In the genomic region with DNA sequence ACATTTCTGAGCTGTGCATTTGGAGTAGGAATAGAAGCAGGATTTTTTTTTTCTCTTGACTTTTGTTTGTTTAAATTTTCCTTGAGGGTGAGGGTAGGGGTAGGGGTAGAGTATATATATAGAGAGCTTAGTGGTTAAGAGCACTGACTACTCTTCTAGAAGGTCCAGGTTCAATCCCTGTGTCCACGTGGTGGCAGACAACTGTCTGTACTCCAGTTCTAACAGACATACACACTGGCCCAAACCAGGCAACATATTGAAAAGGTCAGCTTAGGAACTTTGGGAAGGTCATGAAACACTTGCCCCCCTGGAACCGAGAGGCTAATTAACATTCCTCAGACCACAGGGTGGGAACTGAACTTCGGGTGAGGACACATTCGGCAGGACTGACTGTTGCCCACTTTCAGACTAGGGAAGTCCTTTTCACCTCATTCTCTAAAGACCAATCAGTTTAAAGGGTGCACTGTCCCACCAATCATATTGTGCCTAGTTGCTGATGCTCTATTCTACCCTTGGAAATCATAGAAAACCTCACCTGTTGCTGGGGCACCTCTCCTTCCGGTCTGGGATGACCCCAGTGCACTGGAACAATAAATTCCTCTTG, we compare ENCODE assay signal across 12 mouse cellular contexts. TPM values are rescaled to one million over a fixed set of nuclear protein-coding genes. Genes with fewer than 3 reads are reported as not detected.
DNase-seq lines count a peak whose midpoint lies in the region; ATAC-seq lines count a peak whose summit lies in the region.
"Had no signal": no experiment of that assay in that cellular context is flagged by ENCODE, and none has a peak within 500 bp of the region (broad histone marks: within the 10 kb centered on the region; RNA-seq: fewer than 3 reads in every experiment).

No protein-coding gene starts in this region.

- DNase-seq in forebrain, embryonic 14.5 days (ENCODE audit: low spot score): no peak
- no peak for DNase-seq in hindbrain, embryonic 11.5 days (ENCODE audit: low spot score)
- DNase-seq in frontal cortex, adult 2 months (ENCODE audit: extremely low spot score in 1 of 2, low spot score in 1 of 2): no peak
- DNase-seq in gastrocnemius, postnatal 14 days: no peak
- no peak for DNase-seq in kidney, adult 8-10 months
- DNase-seq: adrenal gland, postnatal 14 days; B cell, adult 2 months; lung, postnatal 10 days had no signal

- no peaks in the 10 kb centered on the region for H3K36me3 ChIP-seq in forebrain, embryonic 14.5 days (ENCODE audit: control insufficient read depth, insufficient read depth, low read length)
- no peaks in the 10 kb centered on the region for H3K36me3 ChIP-seq in forebrain, embryonic 16.5 days (ENCODE audit: control insufficient read depth, insufficient read depth)
- H3K36me3 ChIP-seq in hindbrain, embryonic 11.5 days (ENCODE audit: control insufficient read depth, insufficient read depth, low read length): no peaks in the 10 kb centered on the region
- H3K36me3 ChIP-seq in midbrain, embryonic 15.5 days (replicated peaks): no peaks in the 10 kb centered on the region
- H3K36me3 ChIP-seq: limb, embryonic 15.5 days had no signal

- H3K4me3 ChIP-seq in forebrain, embryonic 14.5 days (ENCODE audit: low read depth, low read length): no peak overlapping the region
- no peak overlapping the region for H3K4me3 ChIP-seq in forebrain, embryonic 16.5 days (replicated peaks; ENCODE audit: low read length)
- no peak overlapping the region for H3K4me3 ChIP-seq in hindbrain, embryonic 11.5 days (ENCODE audit: low read depth, low read length)
- H3K4me3 ChIP-seq in midbrain, embryonic 15.5 days: no peak overlapping the region
- H3K4me3 ChIP-seq: limb, embryonic 15.5 days had no signal

- H3K4me2 ChIP-seq in forebrain, embryonic 14.5 days (ENCODE audit: low read length): no peak overlapping the region
- H3K4me2 ChIP-seq in forebrain, embryonic 16.5 days (ENCODE audit: low read length): no peak overlapping the region
- no peak overlapping the region for H3K4me2 ChIP-seq in hindbrain, embryonic 11.5 days (replicated peaks; ENCODE audit: low read depth, low read length)
- no peak overlapping the region for H3K4me2 ChIP-seq in midbrain, embryonic 15.5 days

- peak overlapping the region; percentile 84; the same call in 1 of the 2 replicates for H3K9ac ChIP-seq in forebrain, embryonic 14.5 days (ENCODE audit: low read length)
- no peak overlapping the region for H3K9ac ChIP-seq in forebrain, embryonic 16.5 days (replicated peaks; ENCODE audit: low read depth, low read length)
- H3K9ac ChIP-seq in hindbrain, embryonic 11.5 days (ENCODE audit: low read depth, low read length): 0 out of 2 replicates have a peak overlapping the region, but pooled peaks have one; percentile 48
- no peak overlapping the region for H3K9ac ChIP-seq in midbrain, embryonic 15.5 days
- H3K9ac ChIP-seq: limb, embryonic 15.5 days had no signal

- H3K9me3 ChIP-seq in forebrain, embryonic 14.5 days (replicated peaks; ENCODE audit: control insufficient read depth, low read length): no peaks in the 10 kb centered on the region
- no peaks in the 10 kb centered on the region for H3K9me3 ChIP-seq in forebrain, embryonic 16.5 days (ENCODE audit: control insufficient read depth, low read length)
- no peaks in the 10 kb centered on the region for H3K9me3 ChIP-seq in hindbrain, embryonic 11.5 days (ENCODE audit: control insufficient read depth, low read length)
- H3K9me3 ChIP-seq in midbrain, embryonic 15.5 days: no peaks in the 10 kb centered on the region
- H3K9me3 ChIP-seq: limb, embryonic 15.5 days had no signal

- H3K4me1 ChIP-seq in forebrain, embryonic 14.5 days (ENCODE audit: control insufficient read depth, insufficient read depth, low read length): peaks cover 6% of the 10 kb centered on the region; the same call in 1 of the 2 replicates
- peaks cover 10% of the 10 kb centered on the region for H3K4me1 ChIP-seq in forebrain, embryonic 16.5 days (replicated peaks; ENCODE audit: control insufficient read depth, insufficient read depth, low read length)
- no peaks in the 10 kb centered on the region for H3K4me1 ChIP-seq in hindbrain, embryonic 11.5 days (replicated peaks; ENCODE audit: control insufficient read depth, insufficient read depth, low read length)
- peaks cover 15% of the 10 kb centered on the region for H3K4me1 ChIP-seq in midbrain, embryonic 15.5 days

- no peak overlapping the region for H3K27ac ChIP-seq in forebrain, embryonic 14.5 days (ENCODE audit: low read depth, low read length)
- H3K27ac ChIP-seq in forebrain, embryonic 16.5 days (ENCODE audit: low read length): no peak overlapping the region
- no peak overlapping the region for H3K27ac ChIP-seq in hindbrain, embryonic 11.5 days (ENCODE audit: low read depth, low read length)
- H3K27ac ChIP-seq in midbrain, embryonic 15.5 days: peak overlapping the region; percentile 96

- 70% methylated on average over 5 of the region's 5 CpGs for WGBS in forebrain, embryonic 14.5 days
- 75% methylated on average over 5 of the region's 5 CpGs for WGBS in forebrain, embryonic 16.5 days
- 75% methylated on average over 5 of the region's 5 CpGs for WGBS in hindbrain, embryonic 11.5 days
- 74% methylated on average over 5 of the region's 5 CpGs for WGBS in midbrain, embryonic 15.5 days

- ATAC-seq in forebrain, embryonic 14.5 days: no peak
- no peak for ATAC-seq in forebrain, embryonic 16.5 days
- peak; percentile 33 for ATAC-seq in CD4-positive, CD25-positive, alpha-beta regulatory T cell, adult 4 months
- no peak for ATAC-seq in hindbrain, embryonic 11.5 days (ENCODE audit: low FRiP score)
- no peak for ATAC-seq in midbrain, embryonic 15.5 days (replicated peaks)

- intact Hi-C loops in gastrocnemius, postnatal 14 days (cut with DNase I; ENCODE audit: low total_unique reads): no loop called here

- no peaks in the 10 kb centered on the region for H3K27me3 ChIP-seq in forebrain, embryonic 14.5 days (replicated peaks; ENCODE audit: control insufficient read depth, insufficient read depth, low read length)
- no peaks in the 10 kb centered on the region for H3K27me3 ChIP-seq in forebrain, embryonic 16.5 days (replicated peaks; ENCODE audit: control insufficient read depth, insufficient read depth, low read length)
- H3K27me3 ChIP-seq in hindbrain, embryonic 11.5 days (ENCODE audit: control insufficient read depth, insufficient read depth, low read length): no peaks in the 10 kb centered on the region
- no peaks in the 10 kb centered on the region for H3K27me3 ChIP-seq in midbrain, embryonic 15.5 days (replicated peaks)
- H3K27me3 ChIP-seq: limb, embryonic 15.5 days had no signal

RNA-seq across cellular contexts. Expression of a gene that starts 7.7 kb away (rescaled TPM):
- polyA plus RNA-seq in forebrain, embryonic 14.5 days (2014; fragmentation: Nextera tagmentation; extraction: Ambion mirVana): 157 and 165 TPM in 2 replicates
- 139 and 173 TPM in 2 replicates for polyA plus RNA-seq in forebrain, embryonic 16.5 days (2015; fragmentation: Nextera tagmentation; extraction: Ambion mirVana)
- polyA plus RNA-seq in CD4-positive, CD25-positive, alpha-beta regulatory T cell, adult 4 months (2017; shearing (Covaris generic)): 10 to 100 TPM; 35.8 to 68.9 TPM
- 312 and 320 TPM in 2 replicates for polyA plus RNA-seq in hindbrain, embryonic 11.5 days (2014; fragmentation: Nextera tagmentation; extraction: Ambion mirVana)
- 106 and 110 TPM in 2 replicates for polyA plus RNA-seq in midbrain, embryonic 15.5 days (2015; fragmentation: Nextera tagmentation; extraction: Ambion mirVana)
- polyA plus RNA-seq in frontal cortex, adult 2 months (2012; rRNA removed): 44.1 and 47.8 TPM in 2 replicates
- 10 to 100 TPM; 56.9 to 66.7 TPM for total RNA-seq in gastrocnemius, postnatal 14 days (2021)

Comparison
In these comparisons a context has a peak if more than half of its experiments do, and no peak if none do; other contexts are left out.
1. H3K9ac ChIP-seq: peak in forebrain, embryonic 14.5 days (single experiment) and hindbrain, embryonic 11.5 days (single experiment); none in forebrain, embryonic 16.5 days (single experiment) and midbrain, embryonic 15.5 days (single experiment).